Mouse (Mus musculus): Measurements from ENCODE around the gene Rnf145. TPM values are rescaled to one million over a fixed set of nuclear protein-coding genes. Genes with fewer than 3 reads are reported as not detected.
"Not testable (repeated sequence)": the region's sequence is repeated elsewhere in the genome, so short reads cannot be mapped to it uniquely, and the experiment has no call there.

Gene Rnf145
- total RNA-seq, 2 experiments from 2014 or later: 92.1 to 93.9 TPM

DNA sequence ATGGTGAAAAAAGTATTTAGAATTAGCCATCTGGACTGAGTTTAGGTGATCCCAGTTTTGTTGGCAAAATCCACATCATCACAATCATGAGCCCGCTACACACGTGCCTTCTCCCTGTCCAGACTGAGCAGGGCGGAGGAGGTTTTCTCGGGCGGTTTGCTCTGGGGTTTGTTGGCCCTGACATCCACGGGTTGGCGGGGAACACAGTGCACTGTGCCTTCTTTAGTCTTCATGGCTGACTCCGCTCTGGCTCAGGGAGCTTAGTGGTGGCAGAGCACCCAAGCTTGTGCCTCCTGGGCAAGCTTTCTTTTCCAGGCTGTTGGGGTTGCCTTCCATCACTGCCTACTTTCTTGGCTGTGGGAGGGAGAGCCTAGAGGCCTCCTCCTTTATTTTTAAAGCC is 41.6 kb downstream of the Rnf145 start:
- no peak for DNase-seq (ENCODE audit: low spot score in 2 of 2)

DNA sequence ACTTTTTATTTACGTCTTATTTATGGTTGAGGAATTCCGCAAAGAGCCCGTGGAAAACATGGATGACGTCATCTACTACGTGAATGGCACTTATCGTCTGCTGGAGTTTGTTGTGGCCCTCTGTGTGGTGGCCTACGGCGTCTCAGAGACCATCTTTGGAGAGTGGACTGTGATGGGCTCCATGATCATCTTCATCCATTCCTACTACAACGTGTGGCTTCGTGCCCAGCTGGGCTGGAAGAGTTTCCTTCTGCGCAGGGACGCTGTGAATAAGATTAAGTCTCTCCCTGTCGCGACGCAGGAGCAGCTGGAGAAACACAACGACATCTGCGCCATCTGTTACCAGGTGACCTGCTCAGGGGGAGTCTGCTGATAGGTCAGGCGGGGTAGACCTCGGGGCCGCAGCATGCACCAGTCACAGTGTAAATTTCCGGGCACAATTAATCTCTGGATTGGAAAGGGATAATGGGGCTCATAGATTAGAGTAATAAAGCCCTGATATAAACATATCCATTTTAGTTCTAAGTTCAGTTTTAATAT is 42.8 kb downstream of the Rnf145 start:
- DNase-seq (ENCODE audit: low spot score in 2 of 2): no peak

DNA sequence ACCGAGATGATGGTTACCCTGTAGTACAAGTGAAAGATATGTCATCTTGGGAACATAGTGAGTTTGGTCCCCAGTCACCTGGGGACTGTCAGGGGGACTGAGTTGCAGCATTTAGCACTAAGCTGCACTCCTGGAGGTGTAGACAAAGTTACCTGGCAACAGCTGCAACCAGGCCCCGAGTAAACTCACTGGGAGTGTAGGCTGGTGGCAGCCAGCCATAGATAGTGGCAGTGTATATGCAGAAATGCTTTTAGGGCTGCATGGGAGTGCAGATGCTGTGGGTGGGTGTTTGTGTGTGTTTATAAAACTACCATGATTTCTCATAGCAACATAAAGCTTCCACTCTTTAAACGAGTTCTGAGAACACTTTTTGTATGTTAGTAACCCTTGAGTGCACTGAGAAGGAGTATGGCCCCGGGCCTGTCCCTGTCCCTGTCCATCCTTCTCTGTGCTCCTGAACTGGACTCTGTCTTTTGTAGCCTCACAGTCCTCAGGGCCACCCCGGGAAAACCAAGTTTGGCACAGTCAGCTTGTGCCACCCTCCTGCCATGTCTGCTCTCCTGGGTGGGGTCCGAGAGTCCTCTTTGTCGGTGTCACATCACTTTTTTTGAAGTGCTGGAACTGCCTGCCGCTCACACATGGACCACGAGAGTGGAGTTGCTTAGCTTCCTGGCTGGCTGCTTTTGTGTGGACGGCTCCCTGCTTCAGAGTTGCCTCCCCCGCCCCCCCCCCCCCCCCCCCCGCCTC is 43.8 kb downstream of the Rnf145 start:
- peak in 1 of 2 experiments; percentile 23 for DNase-seq (ENCODE audit: low spot score in 2 of 2)

DNA sequence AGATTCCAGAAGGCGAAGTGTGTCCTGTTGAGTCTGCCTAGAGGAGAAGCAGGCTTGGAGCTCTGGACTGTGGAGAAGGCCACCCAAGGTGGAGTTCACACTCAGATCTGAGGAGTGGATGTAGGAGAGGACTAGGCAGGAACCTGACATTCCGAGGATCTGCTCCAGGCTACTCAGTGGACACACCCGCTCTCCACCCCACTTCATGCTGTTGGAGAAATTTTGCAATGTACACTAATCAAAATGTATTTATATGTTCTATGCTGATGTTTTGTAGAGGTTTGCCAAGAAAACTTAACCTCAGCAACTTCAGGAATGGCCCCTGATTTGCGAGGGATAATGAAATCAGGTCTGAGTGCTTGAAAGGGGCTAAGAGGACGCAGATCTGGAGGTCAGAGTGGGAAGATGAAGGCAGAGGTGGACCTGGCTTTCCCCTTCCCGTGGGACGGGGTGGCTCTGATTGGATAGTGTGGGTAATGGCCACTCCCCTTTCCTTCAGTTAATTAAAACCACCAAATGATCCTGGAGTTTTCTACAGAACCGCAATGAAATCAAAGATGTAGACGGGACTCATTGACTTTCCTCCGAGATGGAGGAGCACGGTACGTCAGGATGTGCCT is 45.6 kb downstream of the Rnf145 start:
- no peak for DNase-seq (ENCODE audit: low spot score in 2 of 2)

DNA sequence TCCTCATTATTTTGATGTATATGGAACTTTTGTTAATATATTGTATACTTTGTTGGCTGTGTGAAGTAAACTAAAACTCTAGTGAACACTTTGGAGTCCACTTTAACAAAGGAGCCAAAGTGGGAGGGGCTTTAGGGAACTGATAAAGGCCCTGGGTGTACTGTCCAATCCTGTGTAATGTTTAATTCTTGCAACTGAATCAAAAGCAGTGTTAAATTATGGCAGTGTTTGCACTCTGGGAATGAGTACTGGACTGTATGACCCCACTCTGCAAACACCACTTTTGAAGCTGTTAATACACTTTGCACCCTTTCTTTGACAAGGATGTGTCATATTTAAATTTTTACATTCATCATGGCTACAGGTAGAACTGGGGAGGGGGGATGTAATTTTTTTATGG is 46.2 kb downstream of the Rnf145 start:
- DNase-seq (ENCODE audit: low spot score in 2 of 2): no peak

DNA sequence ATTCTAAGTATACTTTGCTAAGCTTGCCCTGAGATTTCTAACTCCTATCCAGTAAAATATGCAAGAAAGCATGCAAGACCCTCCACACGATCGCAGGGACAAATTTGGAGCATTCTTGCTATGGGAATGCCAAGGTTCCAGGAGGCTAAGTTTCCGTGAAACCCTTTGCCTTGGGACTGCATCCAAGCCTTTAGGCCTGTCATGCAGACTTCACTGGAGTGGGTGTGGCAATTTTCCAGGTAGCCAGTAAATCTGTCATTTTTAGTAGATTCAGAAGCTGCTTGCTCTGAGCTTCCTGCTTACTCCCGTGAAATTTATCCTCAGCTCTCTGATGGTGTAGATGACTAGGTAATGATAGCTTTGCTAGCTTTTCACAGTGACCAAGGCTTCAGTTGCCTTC is 51.6 kb downstream of the Rnf145 start:
- not testable (repeated sequence) for DNase-seq (ENCODE audit: low spot score in 2 of 2)

DNA sequence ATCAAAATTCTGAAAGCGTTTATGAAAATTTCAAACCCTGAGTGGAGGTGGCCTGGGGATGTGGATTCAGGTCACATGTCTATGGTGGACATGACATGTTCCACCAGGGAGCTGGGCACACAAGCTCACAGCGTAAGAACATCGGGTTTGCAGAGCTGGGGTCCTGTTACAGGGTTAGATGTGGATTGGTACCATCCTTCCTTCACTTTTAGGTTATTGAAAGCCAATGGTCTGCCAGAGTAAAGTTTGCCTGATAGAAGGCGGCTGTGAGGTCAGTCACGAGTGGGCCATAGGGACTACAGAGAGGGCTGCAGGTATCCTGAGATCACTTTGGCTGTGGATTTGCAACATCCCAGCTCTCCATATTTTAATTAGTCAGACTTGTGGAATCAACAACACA is 54.0 kb downstream of the Rnf145 start:
- no peak for DNase-seq (ENCODE audit: low spot score in 2 of 2)

DNA sequence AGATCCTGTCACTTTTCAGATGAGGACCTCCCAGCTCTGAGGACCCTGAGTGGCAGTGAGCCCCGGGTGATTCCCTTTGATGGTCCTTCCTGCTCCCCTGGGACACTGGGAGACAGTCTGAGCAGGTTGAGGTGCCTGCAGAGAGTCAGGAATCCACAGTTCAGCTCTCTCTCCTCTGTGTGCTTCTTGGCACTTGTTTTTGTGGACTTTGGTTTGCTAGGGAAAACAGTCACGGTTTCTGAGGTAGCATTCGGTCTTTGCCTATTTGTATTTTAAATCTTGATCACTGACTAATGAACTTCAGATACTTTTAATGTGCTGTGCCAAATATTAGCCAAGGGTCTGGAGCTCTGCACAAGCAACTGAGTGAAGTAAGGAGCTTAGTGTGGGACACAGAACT is 54.6 kb downstream of the Rnf145 start:
- no peak for DNase-seq (ENCODE audit: low spot score in 2 of 2)

DNA sequence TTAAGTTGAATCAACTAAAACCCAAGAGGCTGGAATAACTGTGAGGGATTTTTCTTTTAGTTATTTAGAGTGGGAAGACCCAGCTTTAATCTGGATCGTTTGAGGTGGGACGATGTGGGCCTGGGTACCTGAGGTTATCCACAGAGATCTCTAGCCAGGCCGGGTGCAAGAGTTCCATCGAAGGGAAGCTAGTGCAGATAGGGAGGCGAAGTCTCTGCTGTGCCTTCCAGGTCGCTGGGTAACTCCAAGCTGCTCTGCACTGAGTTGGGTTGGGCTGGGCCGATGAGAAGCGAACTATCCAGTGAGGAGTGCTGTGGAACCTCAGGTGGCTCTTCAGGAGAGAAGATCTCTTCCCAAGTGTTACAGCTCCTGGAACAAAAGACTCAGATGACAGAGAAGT is 55.6 kb downstream of the Rnf145 start:
- DNase-seq (ENCODE audit: low spot score in 2 of 2): no peak

DNA sequence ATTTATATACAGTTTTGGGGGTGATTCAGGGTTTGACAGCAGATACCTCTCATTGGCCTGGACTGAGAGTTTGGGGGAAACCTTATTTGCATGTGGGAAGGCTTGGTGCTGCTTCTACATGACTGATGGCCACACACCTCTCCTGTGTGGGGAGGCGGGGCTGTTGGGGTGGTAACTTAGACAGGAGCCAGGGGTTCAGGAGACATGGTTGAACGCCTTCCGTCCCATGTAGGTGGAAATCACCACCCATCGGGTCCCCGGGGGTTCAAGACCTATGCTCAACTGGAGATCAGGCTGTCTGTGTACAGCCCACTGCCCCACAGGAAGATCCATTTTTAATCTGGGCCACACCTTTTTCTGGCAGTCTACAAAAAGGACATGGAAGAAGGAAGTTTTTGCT is 56.1 kb downstream of the Rnf145 start:
- no peak for DNase-seq (ENCODE audit: low spot score in 2 of 2)

DNA sequence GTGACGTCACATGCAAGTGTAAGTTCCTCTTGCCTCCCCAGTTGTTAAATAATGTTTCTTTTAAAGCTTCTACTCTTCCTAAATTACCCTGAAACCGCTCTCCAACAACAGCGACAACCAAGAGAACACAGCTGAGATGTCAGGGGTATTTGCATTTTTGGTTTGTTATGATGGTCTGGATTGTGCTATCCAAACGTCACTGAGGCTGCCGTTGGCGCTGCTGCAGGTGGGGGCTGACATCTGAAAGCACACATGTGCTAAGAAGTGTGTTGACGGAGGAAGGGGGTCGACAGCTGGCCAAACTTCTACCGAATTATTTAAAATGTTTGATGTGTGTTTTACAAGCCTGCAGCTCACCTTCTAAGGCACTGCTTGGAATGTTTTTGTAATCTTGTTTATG is 59.1 kb downstream of the Rnf145 start:
- no peak for DNase-seq (ENCODE audit: low spot score in 2 of 2)

DNA sequence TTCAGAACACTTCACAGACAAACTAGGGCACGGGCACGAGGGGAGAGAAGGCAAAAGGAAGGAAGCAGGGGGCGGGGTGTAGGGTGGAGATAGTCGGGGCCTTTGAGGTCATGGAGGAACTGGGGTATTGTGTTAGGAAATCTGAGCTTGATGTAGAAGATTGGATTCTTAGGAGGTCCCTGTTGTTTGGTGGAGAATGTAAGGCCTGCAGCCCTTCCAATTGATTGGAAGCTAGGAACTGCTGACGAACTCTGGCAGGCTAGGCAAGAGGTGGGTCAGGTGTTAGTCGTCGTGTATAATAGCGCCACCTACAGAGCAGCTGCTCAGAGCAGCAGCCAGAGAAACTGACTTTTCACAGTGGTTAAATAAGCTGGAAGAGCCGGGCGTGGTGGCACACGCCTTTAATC is 62.5 kb downstream of the Rnf145 start:
- DNase-seq (ENCODE audit: low spot score in 2 of 2): no peak

DNA sequence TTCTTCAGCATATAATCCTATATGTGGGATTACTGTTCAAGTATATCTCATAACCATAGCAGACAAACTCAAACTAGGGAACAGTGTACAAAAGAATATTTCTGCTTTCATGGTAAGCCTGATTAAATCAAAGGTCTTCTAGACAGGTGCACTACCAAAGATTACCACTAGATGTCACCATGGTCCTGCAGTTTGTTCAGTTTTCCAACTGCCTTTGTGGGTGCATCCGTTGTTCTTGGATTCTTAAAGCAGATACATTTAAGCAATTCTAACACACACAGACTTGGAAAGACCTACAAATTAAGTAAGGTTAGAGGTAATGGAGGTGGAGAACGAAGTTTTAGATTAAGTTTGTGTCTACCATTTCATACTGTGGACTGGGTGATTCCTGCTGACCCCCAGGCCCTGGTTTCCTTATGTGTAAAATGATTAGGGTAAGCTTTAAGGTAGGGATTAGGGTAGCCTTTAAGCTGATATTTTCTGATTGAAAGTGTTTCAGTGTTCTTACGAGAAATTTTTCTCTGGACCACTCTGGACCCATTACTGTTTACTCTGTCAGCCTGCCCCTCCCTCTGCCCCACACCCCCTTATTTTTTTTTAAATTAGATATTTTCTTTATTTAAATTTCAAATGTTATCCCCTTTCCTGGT is 67.4 kb downstream of the Rnf145 start:
- DNase-seq (ENCODE audit: low spot score in 2 of 2): peak; percentile 68 to 78

DNA sequence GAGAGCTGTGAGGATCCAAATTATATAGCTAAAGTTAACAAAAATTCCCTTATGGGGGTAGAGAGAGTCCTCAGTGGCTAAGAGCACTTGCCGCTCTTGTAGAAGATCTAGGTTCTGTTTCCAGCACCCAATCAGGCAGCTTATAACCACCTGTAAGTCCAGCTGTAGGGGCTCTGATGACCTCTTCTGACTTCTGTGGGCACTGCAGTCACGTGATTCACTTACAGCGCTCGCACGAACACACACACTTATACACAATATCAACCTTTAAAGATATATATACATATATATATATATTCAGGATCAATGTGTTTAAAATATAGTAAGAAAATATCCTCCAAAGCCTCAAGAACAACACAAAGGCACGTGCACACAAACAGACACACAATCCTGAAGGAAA is 74.3 kb downstream of the Rnf145 start:
- no peak for DNase-seq (ENCODE audit: low spot score in 2 of 2)

DNA sequence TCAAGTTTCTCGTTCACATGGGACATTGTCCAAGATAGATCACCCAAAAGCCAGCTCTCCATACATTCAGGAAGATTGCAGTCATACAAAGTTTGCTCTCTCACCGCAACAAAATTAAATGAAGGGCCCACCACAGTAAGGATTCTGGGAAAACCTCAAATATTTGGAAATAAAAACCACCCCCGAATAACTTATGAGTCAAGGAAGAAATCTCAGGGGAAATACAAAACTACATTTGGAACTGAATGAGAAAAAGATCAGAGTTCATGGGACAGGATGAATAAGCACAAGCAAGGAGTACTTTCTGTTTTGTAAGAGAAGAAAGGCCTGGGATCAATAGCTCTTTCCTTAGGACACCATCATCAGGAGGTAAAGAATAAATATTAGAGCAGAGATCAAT is 76.0 kb downstream of the Rnf145 start:
- DNase-seq (ENCODE audit: low spot score in 2 of 2): no peak

DNA sequence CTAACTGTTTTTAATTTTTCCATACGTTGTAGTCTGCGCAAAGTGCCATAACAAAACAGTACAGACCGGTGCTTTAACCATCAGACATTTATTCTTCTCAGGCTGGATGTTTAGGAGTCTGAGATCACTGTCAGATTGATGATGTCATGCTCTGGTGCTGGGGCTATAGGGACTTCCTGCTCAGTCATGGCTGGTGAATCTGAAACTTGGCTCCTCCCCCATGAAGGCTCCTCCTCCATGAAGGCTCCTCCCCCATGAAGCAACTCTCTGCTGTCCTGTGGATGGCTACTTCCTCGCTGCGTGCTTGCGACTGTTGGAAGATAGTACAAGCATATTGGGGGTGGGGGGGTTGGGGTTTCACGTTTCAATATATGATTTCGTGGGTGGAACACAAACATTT is 88.1 kb downstream of the Rnf145 start:
- no peak for DNase-seq (ENCODE audit: low spot score in 2 of 2)

DNA sequence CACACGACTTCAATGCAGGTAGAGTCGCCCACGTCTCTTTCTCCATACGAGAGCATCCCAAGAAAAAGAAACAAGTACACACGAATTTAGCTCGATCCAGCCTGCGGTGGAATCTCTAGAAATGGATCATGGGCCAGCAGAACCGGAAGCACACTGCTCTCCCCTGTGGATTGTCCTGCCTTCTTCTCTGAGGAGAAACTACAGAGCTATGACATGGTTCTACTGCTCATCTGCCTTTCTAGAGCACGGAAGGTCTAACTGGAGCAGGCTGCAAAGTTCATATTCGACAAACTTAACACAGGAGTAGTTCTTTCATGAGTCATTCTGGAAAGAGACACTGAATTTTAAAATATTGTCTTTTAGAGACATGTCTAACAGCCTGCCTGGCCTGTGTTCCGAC is 89.9 kb downstream of the Rnf145 start:
- DNase-seq (ENCODE audit: low spot score in 2 of 2): no peak

DNA sequence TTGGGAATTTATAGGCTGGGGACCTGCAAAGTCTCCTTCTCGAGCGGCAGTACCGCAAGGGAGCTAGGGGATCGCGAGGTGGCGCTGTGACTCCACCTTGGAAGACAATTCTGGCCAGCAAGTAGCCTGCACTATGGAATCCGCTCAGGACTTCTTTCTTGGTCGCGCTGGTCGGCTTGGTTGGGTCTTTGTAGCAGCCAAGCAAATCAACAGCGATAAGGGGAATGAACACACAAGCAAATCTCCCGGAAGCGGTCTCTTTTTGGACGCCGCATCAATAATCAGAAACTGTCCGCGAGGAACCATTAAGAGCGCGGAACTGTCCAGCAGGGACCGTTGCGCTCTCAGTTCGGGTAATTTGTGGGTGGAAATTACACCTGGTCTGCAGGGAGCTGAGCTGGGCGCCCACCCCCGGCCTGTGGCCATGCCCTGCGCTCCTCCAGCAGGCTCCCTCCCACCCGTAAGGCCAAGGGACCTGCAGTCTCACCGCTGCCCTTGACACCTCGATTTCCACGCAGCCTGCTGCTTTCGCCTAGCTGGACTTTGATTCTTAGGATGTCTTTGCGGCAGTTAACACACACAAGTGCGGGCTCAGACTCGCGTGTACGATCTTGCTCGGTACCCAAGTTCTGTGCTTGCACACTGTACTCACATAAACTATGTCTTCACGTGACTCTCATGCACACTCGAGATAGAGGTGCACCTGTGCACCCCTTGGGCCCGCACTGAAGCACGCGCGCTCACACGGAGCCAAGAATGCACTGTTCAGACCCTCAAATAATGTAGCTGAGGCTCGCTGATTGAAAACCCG is 92.4 kb downstream of the Rnf145 start:
- DNase-seq (ENCODE audit: low spot score in 2 of 2): peak; percentile 91

DNA sequence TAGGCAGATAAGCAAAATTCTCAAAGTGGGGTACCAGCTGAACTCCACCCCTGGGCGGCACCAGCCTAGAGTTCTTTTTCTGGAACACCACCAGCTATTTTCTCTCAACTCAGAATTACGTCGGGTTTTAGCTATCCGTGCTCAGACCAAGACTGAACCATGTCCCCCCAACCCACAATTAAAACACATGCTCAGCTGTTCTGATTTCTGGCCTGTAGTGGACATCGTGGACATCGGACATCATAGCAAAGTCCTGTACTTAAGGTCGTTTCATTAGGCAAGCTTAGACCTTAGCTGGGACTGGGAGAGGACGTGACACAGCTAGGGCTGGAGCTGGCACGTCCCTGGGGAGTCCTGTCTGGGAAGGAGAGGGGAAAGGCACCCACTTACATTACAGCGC is 93.4 kb downstream of the Rnf145 start:
- no peak for DNase-seq (ENCODE audit: low spot score in 2 of 2)

DNA sequence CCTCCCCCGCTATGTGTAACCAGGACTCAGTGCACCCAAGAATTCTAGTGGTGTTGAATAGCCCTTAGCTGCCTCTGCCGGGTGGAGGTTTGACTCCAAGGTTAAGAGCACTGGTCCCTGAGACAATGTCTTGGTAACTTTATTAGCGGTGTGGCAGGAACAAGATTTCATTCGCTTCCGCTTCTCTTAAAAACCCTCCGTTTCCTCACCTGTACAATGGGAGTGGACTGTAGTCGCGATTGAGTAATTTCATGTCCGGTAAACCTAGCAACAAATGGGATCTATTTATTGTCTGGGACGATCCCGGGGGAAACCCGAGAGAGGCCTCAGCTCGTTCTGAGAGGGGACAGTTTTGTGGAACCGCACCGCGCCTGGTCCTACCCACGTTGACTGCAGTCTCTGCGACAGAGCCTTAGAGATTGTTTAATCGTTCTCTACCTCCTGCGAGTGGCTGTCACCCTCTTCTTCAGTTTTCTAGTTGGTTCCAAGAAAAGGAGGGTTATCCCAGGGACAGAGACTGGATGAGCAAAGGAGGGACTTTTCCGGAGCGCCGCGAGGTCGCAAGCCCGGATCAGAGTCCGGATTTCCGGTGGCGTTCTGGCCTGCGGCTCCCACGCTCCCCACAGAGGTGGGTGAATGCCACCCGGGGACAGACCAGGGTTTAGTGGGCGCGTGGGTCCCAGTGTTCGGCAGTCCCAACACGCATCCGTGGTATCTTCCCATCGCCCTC is 94.1 kb downstream of the Rnf145 start:
- no peak for DNase-seq (ENCODE audit: low spot score in 2 of 2)

Data from left cerebral cortex, adult 18-20 months (tissue).